Mouse (Mus musculus) liver, embryonic 11.5 days (tissue): ENCODE results near the gene Phactr2. TPM values are rescaled to one million over a fixed set of nuclear protein-coding genes. Genes with fewer than 3 reads are reported as not detected.
A peak's percentile ranks its signal among the peaks of the same experiment; 100 is the strongest.
"Not testable (repeated sequence)": the region's sequence is repeated elsewhere in the genome, so short reads cannot be mapped to it uniquely, and the experiment has no call there.

Experiments used
- ATAC-seq: fragments of 200-750 bp; cut with Nextera tagmentation; replicated peaks from 2 replicates; pipeline ENCODE4 v1.8.0; 2017; ENCODE audit warnings: moderate number of reproducible peaks, mild to moderate bottlenecking, moderate TSS enrichment, moderate library complexity; ENCODE audit not compliant: low FRiP score
- DNase-seq: peaks from one replicate; pipeline ENCODE4 v3.0.0-alpha.2; 2017; ENCODE audit warnings: low spot score
- H3K27ac ChIP-seq: fragments of 300-500 bp; sonication (generic); 2 replicates; pipeline ENCODE4 v1.5.1; 2014; ENCODE audit warnings: mild to moderate bottlenecking, low read depth, low read length, control low read depth
- H3K27me3 ChIP-seq: fragments of 300-500 bp; sonication (generic); replicated peaks from 2 replicates; pipeline ENCODE4 v1.6.1; 2014; ENCODE audit warnings: low read length, mixed read lengths; ENCODE audit not compliant: control insufficient read depth, insufficient read depth
- H3K36me3 ChIP-seq: fragments of 300-500 bp; sonication (generic); 2 replicates; pipeline ENCODE4 v1.6.1; 2014; ENCODE audit warnings: mild to moderate bottlenecking, low read length, moderate library complexity, mixed read lengths; ENCODE audit not compliant: control insufficient read depth, insufficient read depth
- H3K4me1 ChIP-seq: fragments of 300-500 bp; sonication (generic); replicated peaks from 2 replicates; pipeline ENCODE4 v1.6.1; 2014; ENCODE audit warnings: low read length, mixed read lengths; ENCODE audit not compliant: control insufficient read depth, insufficient read depth
- H3K4me2 ChIP-seq: fragments of 300-500 bp; sonication (generic); 2 replicates; pipeline ENCODE4 v1.6.1; 2014; ENCODE audit warnings: mild to moderate bottlenecking, control low read depth, moderate library complexity
- H3K4me3 ChIP-seq: fragments of 300-500 bp; sonication (generic); 2 replicates; pipeline ENCODE4 v1.5.1; 2014; ENCODE audit warnings: low read depth, low read length, control low read depth
- H3K9ac ChIP-seq: fragments of 300-500 bp; sonication (generic); 2 replicates; pipeline ENCODE4 v1.6.1; 2014; ENCODE audit warnings: low read depth, low read length, control low read depth
- H3K9me3 ChIP-seq: fragments of 300-500 bp; sonication (generic); 2 replicates; pipeline ENCODE4 v1.6.1; 2016; ENCODE audit warnings: low read length, inconsistent platforms, mixed read lengths; ENCODE audit not compliant: control insufficient read depth
- WGBS: fragments of 180-500 bp; shearing (Covaris S2); extraction: QIAGEN DNeasy Blood & Tissue Kit; methylation state at CpG from one replicate; pipeline ENCODE4 v1.1.7; 2014; 5-methylcytosine and 5-hydroxymethylcytosine counted together
- polyA plus RNA-seq: library from polyadenylated mRNA; unstranded; fragments of >200 nt; fragmentation: Nextera tagmentation; extraction: Ambion mirVana; gene quantifications from 2 replicates; pipeline ENCODE4 v1.2.1, GENCODE M21; 2014

Gene Phactr2
- polyA plus RNA-seq: 18.0 and 19.3 TPM in 2 replicates

DNA sequence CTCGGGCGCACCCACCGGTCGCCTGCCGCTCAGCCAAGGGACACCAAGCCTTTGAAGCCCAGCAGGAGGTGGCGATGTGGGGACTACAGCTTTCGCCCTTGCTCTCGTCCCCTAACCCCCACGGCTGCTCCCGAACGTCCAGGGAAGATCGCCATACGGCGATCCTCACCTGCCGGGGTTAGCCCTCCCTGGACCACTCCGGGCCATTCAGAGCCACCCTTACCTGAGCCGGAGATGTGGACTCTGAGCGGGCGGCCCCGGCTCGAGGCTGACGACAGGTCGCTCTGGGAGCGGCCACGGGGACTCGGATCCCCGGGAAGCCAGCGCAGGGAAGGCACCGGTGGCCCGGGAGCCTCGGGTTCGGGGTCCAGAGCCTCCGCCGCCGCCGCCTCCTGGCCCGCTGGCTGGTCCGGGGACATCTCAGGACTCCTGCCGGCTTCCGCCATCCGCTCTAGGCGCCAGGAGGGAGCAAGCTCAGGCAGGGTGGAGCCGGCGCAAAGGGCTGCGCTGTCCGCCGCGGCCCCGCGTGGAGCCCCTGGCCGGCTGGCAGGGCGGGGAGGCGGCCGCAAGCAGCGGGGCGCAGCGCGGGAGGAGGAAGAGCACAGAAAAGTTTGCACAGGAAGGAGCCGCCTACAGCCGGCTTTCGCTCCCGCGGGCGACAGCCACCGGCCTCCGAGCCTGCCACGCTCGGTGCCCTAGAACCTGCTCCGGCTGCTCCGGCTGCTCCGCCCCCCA, at the start of gene Phactr2:
TSS of gene Phactr2 (minus strand) at position 580 of the 735 bp plus-strand sequence.
- H3K36me3 ChIP-seq: no peaks in the 10 kb centered on the region
- under 1% methylated on average over 71 of the region's 71 CpGs for WGBS
- ATAC-seq (peak; percentile 54), DNase-seq (peak; percentile 55)
- H3K9me3 ChIP-seq: no peaks in the 10 kb centered on the region
- H3K4me3 ChIP-seq: peak within 1 kb of the TSS; percentile 67
- peaks cover 45% of the 10 kb centered on the region for H3K27me3 ChIP-seq
- H3K4me2 ChIP-seq: peak within 1 kb of the TSS; percentile 97
- H3K9ac ChIP-seq: peak within 1 kb of the TSS; percentile 60
- peaks cover 4% of the 10 kb centered on the region; the same call in 1 of the 2 replicates for H3K4me1 ChIP-seq
- no peak within 1 kb of the TSS for H3K27ac ChIP-seq

- Histone ChIP-seq H3K4me2 (peak overlapping the region; percentile 23; the same call in 1 of the 2 replicates), H3K27ac (peak overlapping the region; percentile 38), H3K9me3 (no peaks in the 10 kb centered on the region), H3K36me3 (no peaks in the 10 kb centered on the region), H3K4me3 (no peak overlapping the region), H3K27me3 (no peaks in the 10 kb centered on the region), H3K9ac (no peak overlapping the region), H3K4me1 (peaks cover 16% of the 10 kb centered on the region)
- ATAC-seq: peak; percentile 97
- WGBS: 58% methylated on average over 4 of the region's 4 CpGs
- no peak for DNase-seq
These were observed 47.6 kb upstream of the Phactr2 start for GRCm38 (mm10) chr10:13521857-13522256.

DNA sequence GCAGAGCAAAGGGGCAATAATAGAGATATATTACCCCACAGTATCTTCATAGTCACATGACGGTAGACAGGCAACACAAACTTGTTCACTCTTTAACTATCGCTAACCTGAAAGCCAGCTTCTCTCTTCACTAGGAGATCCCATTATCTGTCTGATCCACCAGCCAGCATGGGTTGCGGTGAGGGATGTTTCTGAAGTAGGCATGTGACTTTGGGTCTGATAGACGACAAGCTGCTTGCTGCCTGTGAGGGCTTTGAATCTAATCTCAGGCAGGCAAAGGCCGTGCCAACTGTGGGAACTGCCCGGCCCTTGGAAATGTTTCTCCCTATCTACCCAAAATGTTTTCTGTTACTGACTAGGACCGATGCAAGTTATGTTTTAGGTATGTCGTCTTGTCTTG, 28.2 kb upstream of the Phactr2 start:
- no peaks in the 10 kb centered on the region for H3K27me3 ChIP-seq
- no peak for DNase-seq
- peak overlapping the region; percentile 79 for H3K4me2 ChIP-seq
- H3K9ac ChIP-seq: peak overlapping the region; percentile 48; the same call in 1 of the 2 replicates
- 44% methylated on average over 8 of the region's 8 CpGs for WGBS
- peaks cover 10% of the 10 kb centered on the region for H3K4me1 ChIP-seq
- H3K4me3 ChIP-seq: peak overlapping the region; percentile 69
- peaks cover 4% of the 10 kb centered on the region; the same call in 1 of the 2 replicates for H3K36me3 ChIP-seq
- H3K27ac ChIP-seq: peak overlapping the region; percentile 88
- H3K9me3 ChIP-seq: no peaks in the 10 kb centered on the region
- ATAC-seq: peak; percentile 90

DNA sequence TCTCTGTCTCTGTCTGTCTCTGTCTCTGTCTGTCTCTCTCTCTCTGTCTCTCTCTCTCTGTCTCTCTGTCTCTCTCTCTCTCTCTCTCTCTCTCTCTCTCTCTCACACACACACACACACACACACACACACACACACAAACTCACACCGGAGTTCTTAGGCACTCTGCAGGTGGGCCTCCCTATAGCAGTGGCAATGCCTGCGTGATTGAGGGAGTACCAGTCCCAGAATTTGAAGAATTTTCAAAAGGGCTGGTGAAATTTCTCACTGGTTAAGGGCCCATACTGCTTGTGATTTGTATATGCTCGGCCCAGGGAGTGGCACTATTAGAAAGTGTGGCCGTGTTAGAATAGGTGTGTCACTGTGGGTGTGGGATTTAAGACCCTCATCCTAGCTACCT, 27.3 kb upstream of the Phactr2 start:
- WGBS: 51% methylated on average over 4 of the region's 4 CpGs
- Histone ChIP-seq H3K4me2 (peak overlapping the region; percentile 79), H3K4me3 (peak overlapping the region; percentile 69), H3K9ac (peak overlapping the region; percentile 80), H3K27ac (peak overlapping the region; percentile 81)
- DNase-seq, H3K36me3 ChIP-seq, H3K27me3 ChIP-seq, H3K9me3 ChIP-seq, ATAC-seq, H3K4me1 ChIP-seq: not testable (repeated sequence)

DNA sequence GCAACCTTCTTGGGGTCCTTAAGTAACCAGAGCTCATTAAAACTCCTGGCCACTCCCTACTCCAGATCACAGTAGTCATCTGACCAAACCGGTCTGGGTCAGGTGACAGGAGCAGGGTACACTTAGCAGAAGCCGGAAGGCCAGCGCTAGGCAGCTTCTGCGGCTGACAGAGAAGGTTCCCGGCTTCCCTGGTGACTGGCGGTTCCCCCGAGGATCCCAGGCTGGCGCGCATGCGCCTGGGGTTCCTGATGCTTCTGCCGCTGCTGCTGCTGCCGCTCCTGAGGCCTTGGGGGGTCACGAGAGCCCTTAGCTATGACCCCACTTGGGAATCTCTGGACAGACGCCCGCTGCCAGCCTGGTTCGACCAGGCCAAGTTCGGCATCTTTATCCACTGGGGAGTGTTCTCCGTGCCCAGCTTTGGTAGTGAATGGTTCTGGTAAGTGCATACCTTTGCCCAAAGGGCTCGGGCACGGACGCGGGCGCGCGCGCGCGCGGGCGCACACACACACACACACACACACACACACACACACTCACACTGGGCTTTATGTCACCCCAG, 26.8 kb upstream of the Phactr2 start:
- Histone ChIP-seq H3K4me1 (peaks cover 10% of the 10 kb centered on the region), H3K27me3 (no peaks in the 10 kb centered on the region), H3K9me3 (no peaks in the 10 kb centered on the region), H3K4me3 (peak overlapping the region; percentile 69), H3K9ac (peak overlapping the region; percentile 80), H3K27ac (peak overlapping the region; percentile 81), H3K4me2 (peak overlapping the region; percentile 79), H3K36me3 (peaks cover 4% of the 10 kb centered on the region; the same call in 1 of the 2 replicates)
- peak; percentile 85 for ATAC-seq
- under 1% methylated on average over 29 of the region's 30 CpGs for WGBS
- peak; percentile 85 for DNase-seq

GRCm38 (mm10) chr10:13500473-13500872, 26.3 kb upstream of the Phactr2 start:
- Histone ChIP-seq H3K9ac (peak overlapping the region; percentile 80), H3K4me3 (peak overlapping the region; percentile 69), H3K27ac (peak overlapping the region; percentile 32; the same call in 1 of the 2 replicates), H3K9me3 (no peaks in the 10 kb centered on the region), H3K27me3 (no peaks in the 10 kb centered on the region), H3K4me1 (peaks cover 8% of the 10 kb centered on the region), H3K36me3 (peaks cover 4% of the 10 kb centered on the region; the same call in 1 of the 2 replicates), H3K4me2 (peak overlapping the region; percentile 79)
- WGBS: 38% methylated on average over 9 of the region's 9 CpGs
- ATAC-seq (no peak), DNase-seq (no peak)

DNA sequence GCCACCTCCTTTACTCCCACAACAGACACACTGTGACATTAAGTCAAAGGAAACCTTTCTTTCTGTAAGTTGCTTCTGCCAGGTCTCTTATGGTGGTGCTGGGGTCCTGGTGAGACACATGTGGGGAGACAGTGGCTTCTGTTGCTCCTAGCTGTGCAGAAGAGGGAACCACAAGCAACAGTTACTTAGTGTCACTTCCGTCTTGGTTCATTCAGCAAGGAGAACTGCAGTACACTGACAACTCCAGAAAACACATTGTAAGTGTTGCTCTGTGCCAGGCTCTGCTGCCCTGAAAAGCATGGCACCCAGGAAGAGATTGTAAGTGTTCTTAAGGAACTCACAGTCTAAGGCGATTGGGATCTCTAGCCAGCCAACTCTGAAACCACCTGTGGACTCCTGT, 25.1 kb upstream of the Phactr2 start, which contains the start of gene Fuca2:
TSS of gene Fuca2 (plus strand) at position 210 of the 400 bp plus-strand sequence.
- 63% methylated on average over 2 of the region's 2 CpGs for WGBS
- peaks cover 3% of the 10 kb centered on the region; the same call in 1 of the 2 replicates for H3K36me3 ChIP-seq
- no peak within 1 kb of the TSS for H3K4me3 ChIP-seq
- peak within 1 kb of the TSS; percentile 80; the same call in 1 of the 2 replicates for H3K9ac ChIP-seq
- DNase-seq (no peak), ATAC-seq (no peak)
- peak within 1 kb of the TSS; percentile 79; the same call in 1 of the 2 replicates for H3K4me2 ChIP-seq
- no peaks in the 10 kb centered on the region for H3K27me3 ChIP-seq
- H3K9me3 ChIP-seq: no peaks in the 10 kb centered on the region
- peaks cover 7% of the 10 kb centered on the region for H3K4me1 ChIP-seq
- H3K27ac ChIP-seq: no peak within 1 kb of the TSS

DNA sequence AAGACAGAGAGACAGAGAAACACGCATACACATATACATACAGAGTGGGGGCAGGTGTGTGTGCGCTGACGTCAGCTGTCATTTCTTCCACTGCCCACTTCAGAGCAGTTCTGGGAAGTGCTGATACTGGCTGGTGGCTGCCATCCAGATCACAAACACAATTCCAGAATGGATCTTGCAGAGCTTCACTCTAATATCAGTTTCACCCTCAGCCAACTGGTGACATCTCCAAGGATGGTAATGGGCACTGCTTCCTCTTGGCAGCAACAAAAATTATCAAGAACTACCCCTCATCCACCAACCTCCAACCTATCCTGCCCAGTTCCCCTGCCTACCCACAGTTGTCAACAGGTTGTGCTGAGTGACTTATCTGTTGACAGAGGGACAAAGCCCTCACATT, 22.1 kb upstream of the Phactr2 start:
- H3K4me2 ChIP-seq: no peak overlapping the region
- 73% methylated on average over 3 of the region's 3 CpGs for WGBS
- H3K36me3 ChIP-seq: no peaks in the 10 kb centered on the region
- H3K9me3 ChIP-seq: no peaks in the 10 kb centered on the region
- H3K9ac ChIP-seq: no peak overlapping the region
- H3K27ac ChIP-seq: no peak overlapping the region
- H3K4me1 ChIP-seq: peaks cover 5% of the 10 kb centered on the region; the same call in 1 of the 2 replicates
- no peaks in the 10 kb centered on the region for H3K27me3 ChIP-seq
- no peak overlapping the region for H3K4me3 ChIP-seq
- ATAC-seq (no peak), DNase-seq (no peak)
